Mouse (Mus musculus) brain, adult 2 months (tissue): Measurements from ENCODE around the gene Gm13276.
"Not testable (repeated sequence)": the region's sequence is repeated elsewhere in the genome, so short reads cannot be mapped to it uniquely, and the experiment has no call there.

Experiments
- DNase-seq: peaks from one replicate; pipeline ENCODE4 v3.0.0; 2011; ENCODE audit warnings: low read depth, low spot score

Gm13276 gene

DNA sequence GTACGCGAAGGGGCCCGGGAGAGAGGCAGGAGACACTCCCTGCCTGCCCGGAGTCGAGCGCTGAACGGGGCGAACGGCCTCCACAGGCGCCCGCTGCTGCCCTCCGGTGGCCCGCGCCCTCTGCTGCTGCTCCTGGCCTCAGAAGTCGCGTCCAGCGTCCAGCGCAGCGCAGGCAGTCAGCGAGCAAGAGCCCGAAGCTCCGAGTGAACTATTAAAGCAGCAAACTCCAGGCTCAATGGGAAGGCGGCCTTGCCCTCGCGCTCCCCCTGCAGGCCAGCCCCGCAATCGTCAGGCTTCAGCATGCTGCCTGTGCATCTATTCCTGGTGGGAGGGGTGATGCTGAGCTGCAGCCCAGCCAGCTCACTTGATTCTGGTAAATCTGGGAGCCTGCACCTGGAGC is at the start of gene Gm13276:
Gene Gm13276, plus strand, starts transcription at position 301 of the 400 bp plus-strand sequence.
- not testable (repeated sequence) for DNase-seq

DNA sequence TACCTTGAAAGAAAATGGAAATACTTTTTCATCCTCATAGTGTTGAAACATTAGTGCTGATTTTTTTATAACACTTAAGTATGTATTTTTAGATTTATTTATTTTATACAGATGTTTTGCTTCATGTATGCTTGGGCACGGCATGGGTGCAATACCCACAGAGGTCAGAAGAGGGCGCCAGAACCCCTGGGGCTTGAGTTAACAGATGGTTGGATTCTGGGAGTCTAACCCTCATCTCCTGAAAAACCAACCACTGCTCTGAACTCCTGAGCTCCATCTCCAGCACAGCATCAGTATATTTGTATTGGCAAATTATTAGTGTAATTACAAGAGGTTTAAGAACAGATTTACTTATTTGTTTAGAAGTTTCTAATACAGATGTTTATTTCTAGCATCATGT is 47.0 kb upstream of the Gm13276 start:
- DNase-seq, result peak; percentile 73

GRCm38 (mm10) chr4:88739036-88739435 is 46.5 kb upstream of the Gm13276 start:
- no peak for DNase-seq

DNA sequence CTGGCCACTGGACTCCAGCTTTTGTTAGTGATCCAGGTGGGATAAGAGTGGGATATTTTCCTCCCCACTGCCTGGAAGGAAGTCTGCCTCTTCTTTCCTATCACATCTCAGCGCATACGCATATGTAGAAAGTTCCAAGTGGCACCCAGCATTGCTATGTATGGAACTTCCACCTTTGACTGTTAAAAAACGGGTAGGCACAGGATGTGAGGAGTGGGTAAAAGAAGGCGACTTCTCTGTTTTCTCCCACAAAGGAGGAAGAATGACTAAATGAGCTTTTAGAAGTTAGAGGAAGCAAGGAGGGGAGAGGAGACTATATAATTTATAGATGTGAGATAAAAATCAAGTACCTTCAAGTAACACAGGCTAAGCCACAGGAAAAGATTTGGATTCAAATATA is 44.1 kb upstream of the Gm13276 start:
- no peak for DNase-seq

GRCm38 (mm10) chr4:88742771-88743371 is 42.6 kb upstream of the Gm13276 start:
- DNase-seq, result no peak

GRCm38 (mm10) chr4:88744207-88744606 is 41.3 kb upstream of the Gm13276 start:
- no peak for DNase-seq

- DNase-seq, result no peak
Measured at GRCm38 (mm10) chr4:88749926-88750325, 35.6 kb upstream of the Gm13276 start.

- DNase-seq, result not testable (repeated sequence)
Measured at GRCm38 (mm10) chr4:88754818-88755340, 30.6 kb upstream of the Gm13276 start, which contains the start of gene Gm13271. TSS of gene Gm13271 (plus strand) at chr4:88754868.

- not testable (repeated sequence) for DNase-seq
Measured at GRCm38 (mm10) chr4:88756581-88757513, 28.7 kb upstream of the Gm13276 start.

DNA sequence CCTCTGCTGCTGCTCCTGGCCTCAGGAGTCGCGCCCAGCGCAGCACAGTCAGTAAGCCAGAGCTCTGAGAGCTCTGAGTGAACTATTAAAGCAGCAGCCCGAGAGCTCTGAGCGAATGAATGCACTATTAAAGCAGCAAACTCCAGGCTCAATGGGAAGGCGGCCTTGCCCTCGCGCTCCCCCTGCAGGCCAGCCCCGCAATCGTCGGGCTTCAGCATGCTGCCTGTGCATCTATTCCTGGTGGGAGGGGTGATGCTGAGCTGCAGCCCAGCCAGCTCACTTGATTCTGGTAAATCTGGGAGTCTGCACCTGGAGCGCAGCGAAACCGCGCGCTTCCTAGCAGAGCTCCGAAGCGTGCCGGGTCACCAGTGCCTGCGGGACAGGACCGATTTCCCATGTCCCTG is 27.9 kb upstream of the Gm13276 start:
- peak; percentile 90 for DNase-seq

- DNase-seq, result not testable (repeated sequence)
Measured at GRCm38 (mm10) chr4:88758751-88759150, 26.8 kb upstream of the Gm13276 start.

- DNase-seq, result not testable (repeated sequence)
Measured at GRCm38 (mm10) chr4:88759610-88760268, 25.8 kb upstream of the Gm13276 start, which contains the start of gene Gm13283. TSS of gene Gm13283 (plus strand) at chr4:88760119.

- peak; percentile 85 for DNase-seq
Measured at GRCm38 (mm10) chr4:88760431-88760830, 25.1 kb upstream of the Gm13276 start.

DNA sequence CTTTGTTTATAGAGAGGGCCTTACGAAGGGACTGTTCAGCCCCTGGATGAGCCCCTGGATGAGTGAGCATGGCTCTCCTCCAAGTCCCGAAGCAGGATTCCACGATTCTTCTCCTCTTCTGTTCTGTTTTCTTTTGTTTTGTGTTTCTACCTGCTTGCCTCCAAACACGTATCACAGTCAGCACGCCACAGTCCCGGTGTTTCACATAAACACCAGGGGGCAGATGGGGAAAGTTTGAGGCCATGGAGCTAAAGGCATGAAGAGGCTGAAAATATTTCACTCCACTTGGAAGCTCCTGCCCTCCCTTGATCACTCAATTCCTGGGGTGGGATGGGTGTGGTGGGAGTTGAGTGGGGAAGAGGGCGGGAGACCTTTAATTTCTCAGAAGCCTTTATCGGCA is 23.7 kb upstream of the Gm13276 start:
- not testable (repeated sequence) for DNase-seq

- DNase-seq, result not testable (repeated sequence)
Measured at GRCm38 (mm10) chr4:88762341-88762740, 23.2 kb upstream of the Gm13276 start.

DNA sequence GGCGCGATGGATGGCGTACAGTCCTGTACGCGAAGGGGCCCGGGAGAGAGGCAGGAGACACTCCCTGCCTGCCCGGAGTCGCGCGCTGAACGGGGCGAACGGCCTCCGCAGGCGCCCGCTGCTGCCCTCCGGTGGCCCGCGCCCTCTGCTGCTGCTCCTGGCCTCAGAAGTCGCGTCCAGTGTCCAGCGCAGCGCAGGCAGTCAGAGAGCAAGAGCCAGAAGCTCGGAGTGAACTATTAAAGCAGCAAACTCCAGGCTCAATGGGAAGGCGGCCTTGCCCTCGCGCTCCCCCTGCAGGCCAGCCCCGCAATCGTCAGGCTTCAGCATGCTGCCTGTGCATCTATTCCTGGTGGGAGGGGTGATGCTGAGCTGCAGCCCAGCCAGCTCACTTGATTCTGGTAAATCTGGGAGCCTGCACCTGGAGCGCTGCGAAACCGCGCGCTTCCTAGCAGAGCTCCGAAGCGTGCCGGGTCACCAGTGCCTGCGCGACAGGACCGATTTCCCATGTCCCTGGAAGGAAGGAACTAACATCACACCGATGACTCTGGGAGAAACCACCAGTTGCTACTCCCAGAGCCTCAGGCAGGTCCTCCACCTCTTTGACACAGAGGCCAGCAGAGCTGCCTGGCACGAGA is 22.0 kb upstream of the Gm13276 start:
- peak; percentile 84 for DNase-seq

DNA sequence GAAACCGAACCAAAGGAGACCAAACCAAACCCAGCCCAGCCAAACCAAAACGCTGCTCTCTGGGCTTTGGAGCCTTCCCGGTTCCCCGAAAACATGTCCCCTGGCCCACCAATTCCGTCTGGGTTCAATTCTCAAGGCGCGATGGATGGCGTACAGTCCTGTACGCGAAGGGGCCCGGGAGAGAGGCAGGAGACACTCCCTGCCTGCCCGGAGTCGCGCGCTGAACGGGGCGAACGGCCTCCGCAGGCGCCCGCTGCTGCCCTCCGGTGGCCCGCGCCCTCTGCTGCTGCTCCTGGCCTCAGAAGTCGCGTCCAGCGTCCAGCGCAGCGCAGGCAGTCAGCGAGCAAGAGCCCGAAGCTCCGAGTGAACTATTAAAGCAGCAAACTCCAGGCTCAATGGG is 12.0 kb upstream of the Gm13276 start, which contains the start of gene Gm13290:
Gene Gm13290, plus strand, starts transcription at position 301 of the 400 bp plus-strand sequence.
- DNase-seq, result not testable (repeated sequence)

DNA sequence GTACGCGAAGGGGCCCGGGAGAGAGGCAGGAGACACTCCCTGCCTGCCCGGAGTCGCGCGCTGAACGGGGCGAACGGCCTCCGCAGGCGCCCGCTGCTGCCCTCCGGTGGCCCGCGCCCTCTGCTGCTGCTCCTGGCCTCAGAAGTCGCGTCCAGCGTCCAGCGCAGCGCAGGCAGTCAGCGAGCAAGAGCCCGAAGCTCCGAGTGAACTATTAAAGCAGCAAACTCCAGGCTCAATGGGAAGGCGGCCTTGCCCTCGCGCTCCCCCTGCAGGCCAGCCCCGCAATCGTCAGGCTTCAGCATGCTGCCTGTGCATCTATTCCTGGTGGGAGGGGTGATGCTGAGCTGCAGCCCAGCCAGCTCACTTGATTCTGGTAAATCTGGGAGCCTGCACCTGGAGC is 8.9 kb upstream of the Gm13276 start, which contains the start of gene Gm13289:
Gene Gm13289, plus strand, starts transcription at position 301 of the 400 bp plus-strand sequence.
- DNase-seq, result not testable (repeated sequence)

DNA sequence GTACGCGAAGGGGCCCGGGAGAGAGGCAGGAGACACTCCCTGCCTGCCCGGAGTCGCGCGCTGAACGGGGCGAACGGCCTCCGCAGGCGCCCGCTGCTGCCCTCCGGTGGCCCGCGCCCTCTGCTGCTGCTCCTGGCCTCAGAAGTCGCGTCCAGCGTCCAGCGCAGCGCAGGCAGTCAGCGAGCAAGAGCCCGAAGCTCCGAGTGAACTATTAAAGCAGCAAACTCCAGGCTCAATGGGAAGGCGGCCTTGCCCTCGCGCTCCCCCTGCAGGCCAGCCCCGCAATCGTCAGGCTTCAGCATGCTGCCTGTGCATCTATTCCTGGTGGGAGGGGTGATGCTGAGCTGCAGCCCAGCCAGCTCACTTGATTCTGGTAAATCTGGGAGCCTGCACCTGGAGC is 6.0 kb upstream of the Gm13276 start, which contains the start of gene Gm13272:
Gene Gm13272, plus strand, starts transcription at position 301 of the 400 bp plus-strand sequence.
- DNase-seq, result not testable (repeated sequence)

GRCm38 (mm10) chr4:88780320-88780719 is 5.2 kb upstream of the Gm13276 start:
- not testable (repeated sequence) for DNase-seq

GRCm38 (mm10) chr4:88781831-88782230 is 3.7 kb upstream of the Gm13276 start, which contains the start of gene Ifnz:
TSS of gene Ifnz (plus strand) at chr4:88782131.
- DNase-seq, result not testable (repeated sequence)
